Mouse (Mus musculus): ENCODE measurements around the gene Anxa9.

The Anxa9 gene

DNA sequence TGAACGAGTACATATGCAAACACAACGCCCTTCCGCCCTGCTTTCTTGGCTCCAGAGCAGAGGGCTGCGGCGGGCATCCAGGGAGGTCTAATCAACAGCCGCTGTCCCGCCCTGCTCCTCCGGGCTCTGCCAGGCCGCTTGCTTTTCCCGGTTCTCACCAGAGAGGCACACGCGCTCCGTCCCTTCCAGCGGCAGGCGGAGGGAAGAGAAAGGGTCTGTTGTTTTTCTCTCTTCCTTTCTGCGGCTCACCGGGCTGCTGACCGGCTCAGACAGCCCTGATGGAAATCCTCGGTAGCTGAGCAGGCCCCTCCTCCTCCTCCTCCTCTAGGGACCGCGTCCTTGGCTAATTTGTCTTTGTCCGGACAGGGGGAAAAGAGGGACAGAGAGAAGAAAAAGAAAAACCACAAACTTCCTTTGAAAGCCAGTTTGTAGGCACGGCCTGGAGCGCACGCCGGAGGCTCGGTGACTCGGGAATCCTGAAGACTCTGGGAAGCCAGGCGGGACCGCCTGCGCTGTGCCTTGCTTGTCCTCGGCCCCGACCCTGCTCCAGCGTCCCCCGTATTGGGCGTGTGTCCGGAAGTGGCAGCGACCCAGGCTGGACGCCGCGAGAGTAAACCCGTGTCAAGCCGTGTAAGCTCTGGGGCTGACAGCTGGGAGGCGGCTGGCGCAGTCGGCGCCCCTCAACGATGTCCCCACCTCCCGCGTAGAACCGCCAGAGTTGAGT is 23.9 kb downstream of the Anxa9 start:
- DNase-seq, result peak; percentile 89

DNA sequence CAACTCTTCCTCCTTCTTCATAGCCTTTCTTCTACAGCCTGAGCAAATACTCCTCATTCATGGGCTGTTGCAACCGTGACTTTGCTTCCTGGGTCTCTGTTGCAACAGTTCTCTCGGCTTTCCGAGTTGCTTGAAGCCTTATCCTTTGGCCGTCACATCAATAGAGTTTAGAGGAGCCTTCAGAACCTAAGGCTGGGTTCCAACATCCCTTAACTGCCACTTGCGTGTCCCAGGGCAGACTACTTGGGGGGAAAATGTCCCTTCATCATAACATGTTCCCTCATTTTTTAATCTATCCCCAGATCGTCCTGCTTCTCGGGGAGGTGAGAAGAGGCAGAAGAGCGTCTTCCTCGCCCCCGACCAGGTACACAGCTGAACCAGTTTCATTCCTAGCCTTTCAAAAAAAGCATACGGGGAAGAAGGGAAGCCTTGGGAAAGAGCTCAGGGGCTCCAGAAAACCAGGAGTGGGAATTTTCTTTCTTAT is 24.6 kb downstream of the Anxa9 start:
- peak; percentile 71 for DNase-seq

DNA sequence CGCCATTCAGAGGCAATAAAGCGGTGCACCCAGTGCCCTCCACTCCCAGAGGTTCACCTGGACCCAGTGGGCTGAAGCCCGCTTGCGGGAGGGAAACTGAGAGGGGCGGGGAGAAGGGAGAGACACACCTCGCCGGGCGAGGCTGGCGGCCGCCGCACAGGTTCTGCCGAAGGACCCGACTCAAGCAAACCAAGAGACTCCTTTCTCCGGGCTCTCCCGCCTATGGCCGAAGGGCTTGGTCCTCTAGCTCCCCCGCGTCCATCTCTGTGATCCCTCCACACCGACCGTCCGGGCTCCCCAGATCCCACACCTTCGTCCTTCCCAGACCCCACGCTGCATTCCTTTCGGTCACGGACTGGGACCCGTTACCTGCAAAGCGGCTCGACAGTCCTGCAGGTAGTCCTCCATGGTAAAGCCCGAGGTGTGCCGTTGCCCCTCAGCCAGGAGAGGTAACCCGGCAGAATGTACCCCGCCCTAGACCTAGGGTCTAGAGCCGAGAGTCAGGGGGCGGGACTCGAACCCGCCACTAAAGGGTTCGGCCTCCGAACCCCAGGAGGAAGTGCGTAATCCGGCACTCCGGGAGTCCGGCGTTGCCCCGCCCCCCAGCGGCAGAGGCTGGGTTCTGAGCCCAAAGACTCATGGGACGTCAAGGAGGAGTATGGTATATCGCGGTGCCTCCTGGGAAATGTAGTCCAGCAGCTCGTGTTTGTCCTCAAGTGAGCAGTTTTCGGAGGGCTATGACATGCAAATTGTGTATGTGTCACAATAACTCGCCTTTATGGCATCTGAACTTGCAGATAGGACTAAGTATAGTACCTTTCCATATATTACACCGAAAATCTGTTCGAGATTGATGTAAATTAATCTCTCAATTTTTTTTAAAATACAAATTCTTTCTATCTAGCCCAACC is 25.5 kb downstream of the Anxa9 start, which contains the start of the genes Mindy1 and Prune1:
Mindy1 (plus strand) TSS at position 130 of the 911 bp plus-strand sequence.
Prune1 (minus strand) TSS at position 861 of the 911 bp plus-strand sequence.
- DNase-seq, result peak; percentile 99

DNA sequence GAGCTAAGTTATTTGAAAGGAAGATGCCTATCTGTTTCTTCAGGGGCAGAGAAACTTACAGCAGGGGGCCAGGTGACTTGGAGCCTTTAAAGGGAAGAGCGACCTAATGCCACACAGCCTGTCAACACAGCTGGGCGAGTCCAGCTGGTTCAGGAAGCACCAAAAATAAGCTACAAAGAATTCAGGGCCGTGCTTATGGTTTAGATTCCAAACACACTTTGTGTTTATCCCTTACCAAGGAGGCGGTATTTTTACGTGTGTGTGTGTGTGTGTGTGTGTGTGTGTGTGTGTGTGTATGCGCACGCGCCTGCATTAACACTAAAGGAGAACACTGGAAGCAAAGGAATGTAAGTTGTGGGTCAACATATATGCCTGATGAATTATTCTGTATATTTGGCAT is 26.2 kb downstream of the Anxa9 start:
- peak; percentile 68 for DNase-seq

DNA sequence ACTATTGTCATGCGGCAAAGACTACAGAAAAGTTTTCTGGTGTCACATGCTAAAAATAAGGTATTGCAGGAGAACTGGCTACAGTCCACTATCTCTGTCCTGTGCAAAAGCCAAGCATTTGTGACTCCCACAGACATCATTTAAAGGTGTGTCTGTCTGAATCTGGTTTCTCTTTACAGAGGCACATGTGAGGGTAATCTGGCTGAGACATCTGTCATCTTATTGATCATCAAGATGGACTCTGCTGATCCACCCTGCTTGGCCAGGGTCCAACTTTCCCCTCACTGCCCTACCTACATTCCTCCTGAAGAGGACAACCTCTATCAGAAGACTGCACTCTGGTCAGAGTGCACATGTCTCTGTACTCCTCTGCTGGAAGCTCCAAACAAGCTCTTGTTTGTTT is 29.8 kb downstream of the Anxa9 start:
- peak; percentile 59 for DNase-seq

DNA sequence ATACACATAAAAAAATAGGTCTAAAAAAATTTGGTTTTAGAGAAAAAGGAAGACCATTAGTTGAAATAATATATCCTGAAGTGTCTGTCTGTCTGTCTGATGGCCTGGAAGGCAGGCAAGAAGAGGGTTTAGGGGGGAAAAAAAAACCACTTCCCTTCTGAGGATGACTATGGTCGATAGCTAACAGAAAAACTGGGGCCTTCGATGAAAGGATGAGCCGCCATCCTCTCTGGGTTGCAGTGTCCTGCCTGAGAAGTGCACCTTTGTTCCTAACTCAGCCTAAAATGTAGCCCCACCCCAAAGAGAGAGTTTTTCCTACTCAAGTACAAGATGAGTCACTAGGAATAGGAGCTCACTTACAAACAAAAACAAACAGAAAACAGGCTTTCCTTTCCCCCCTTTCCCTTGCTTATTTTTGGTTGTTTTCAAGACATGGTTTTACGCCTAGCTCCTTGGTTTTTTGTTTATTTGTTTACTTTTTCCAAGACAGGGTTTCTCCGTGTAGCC is 30.5 kb downstream of the Anxa9 start:
- DNase-seq, result no peak

DNA sequence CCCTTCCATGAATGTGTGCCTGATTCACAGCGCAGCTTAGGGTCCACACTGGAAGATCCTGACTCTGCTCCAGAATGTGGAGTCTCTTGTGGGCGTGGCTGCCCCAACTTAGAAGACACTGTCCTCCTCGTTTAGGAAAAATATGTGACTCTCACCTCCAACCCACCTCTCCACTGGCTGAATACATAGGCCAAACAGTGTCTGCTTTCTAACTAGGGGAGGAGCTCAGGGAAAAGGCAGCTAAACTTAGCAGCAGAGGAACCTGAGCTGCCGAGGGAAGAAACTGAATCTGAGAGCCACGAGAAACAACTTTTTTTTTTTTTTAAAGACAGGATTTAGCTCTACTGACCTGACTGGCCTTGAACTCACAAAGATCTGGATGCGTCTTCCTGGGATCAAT is 31.8 kb downstream of the Anxa9 start:
- DNase-seq, result peak; percentile 57

DNA sequence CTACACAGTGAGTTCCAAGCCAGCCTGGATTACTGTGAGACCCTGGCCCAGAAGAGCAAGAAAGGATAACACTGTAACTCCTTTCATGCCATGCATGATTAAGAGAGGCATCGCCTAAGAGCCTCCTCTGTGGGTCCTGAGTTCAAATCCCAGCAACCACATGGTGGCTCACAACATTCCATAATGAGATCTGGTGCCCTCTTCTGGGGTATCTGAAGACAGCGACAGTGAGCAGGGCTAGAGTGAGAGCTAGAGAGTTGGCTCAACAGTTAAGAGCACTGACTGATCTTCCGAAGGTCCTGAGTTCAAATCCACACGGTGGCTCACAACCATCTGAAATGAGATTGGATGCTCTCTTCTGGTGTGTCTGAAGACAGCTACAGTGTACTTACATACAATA is 32.5 kb downstream of the Anxa9 start:
- DNase-seq, result peak; percentile 63

DNA sequence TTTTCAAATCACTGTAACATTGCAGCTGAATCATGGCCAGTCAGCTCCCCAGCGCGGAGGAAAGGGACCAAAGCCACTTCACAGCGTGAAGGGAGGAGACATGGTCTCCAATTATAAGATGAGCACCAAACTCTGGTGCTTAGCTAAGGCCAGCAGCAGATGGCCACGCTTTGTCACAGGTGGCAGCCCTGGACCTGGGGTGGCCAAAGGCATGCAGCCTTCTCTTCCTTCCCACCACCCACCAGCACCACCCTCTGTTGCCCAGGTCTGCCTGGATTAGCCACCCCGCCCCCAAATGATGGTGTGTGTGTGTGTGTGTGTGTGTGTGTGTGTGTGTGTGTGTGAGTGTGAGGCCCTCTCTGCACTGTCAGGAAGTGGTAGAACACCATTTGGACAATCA is 33.5 kb downstream of the Anxa9 start:
- peak; percentile 98 for DNase-seq

DNA sequence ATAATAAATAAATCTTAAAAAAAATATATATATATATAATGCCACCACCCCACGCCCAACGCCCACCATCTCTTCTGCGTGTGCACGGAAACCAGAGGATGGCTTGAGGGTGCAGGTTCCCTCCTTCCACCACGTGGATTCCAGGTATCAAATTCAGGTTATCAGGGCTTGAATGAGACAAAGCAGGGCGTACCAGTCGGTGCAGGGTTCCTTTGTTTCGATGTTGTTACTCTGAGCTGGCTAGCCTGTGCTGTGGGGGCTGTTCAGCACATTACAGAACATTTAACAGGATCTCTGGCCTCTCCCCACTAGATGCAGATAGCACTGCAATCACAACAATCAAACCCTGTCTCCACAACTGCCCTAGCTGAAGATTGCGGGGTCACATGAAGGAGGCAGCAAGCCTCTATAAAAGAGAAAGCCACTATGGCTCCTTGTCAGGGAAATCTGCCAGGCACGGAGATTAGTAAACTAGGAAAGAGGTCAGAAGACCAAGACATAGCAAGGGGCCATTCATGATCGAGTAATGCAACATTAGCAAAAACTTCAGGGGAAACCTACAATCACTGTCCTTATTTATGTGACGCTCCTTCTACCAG is 36.1 kb downstream of the Anxa9 start:
- no peak for DNase-seq

DNA sequence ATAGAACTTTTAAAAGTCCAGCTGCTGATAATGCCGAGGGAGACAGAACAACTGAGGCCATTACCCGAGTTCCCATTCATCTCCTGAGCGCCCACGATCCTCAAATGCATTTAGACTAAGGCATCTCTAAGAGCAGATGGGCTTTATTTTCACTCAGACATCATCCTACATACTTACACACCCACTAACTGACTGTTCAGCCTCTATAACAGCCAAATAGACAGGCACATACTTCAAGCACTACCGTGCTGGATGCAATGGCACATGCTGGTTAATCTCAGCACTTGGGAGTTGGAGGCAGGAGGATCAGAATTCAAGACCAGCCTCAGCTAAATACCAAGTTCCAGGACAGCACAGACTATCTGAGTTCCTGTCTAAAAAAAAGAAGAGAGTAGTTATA is 37.2 kb downstream of the Anxa9 start:
- no peak for DNase-seq

DNA sequence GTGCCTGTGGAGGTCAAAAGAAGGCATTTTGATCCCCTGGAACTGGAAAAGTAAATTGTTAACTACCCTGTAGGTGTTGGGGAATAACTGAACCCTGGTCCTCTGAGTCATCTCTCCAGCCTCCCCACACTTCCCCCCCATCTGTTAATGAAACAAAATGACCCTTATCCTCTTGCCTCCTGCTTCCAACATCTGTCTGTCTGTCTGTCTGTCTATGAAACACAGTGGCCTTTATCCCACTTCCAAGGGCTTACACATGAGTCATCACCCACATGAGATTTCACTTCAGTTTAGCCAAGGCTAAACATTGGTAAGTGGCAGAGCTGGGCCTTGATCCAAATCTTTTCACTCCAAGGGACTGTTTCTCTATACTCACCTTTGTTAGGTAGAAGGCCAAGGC is 39.1 kb downstream of the Anxa9 start:
- no peak for DNase-seq

DNA sequence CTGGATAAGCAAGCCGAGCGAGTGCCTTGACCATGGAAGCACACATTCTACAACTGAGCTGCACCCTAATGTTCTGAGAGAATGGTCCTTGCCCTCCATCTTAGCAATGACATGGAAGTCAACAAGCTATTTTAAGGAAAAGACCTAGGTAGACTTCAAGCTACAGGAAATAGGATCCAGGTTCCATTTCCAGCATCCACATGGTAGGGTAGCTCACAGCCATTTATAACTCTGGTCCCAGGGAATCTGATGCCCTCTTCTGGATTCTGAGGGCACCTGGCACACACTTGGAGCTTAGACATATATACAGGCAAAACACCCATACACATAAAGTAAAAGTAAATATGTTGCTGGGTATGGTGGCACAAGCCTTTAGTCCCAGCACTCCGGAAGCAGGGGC is 40.9 kb downstream of the Anxa9 start:
- DNase-seq, result no peak

DNA sequence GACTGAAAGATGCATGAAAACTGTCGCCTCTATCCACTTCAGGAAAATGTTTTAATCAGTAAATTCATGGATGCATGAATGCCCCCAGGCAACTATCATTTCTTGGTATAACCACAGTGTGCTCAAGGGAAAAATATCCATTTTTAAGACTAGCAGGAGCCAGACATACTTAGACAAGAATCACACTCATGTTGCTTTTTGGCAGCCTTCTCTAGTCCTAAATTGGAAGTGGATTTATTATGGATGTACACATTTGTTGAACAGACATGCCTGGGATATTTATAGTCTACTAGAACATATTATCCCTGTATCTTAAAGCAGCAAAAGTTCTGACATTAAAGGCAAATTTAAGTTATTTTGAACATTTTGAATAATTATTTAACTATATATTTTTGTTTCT is 42.3 kb downstream of the Anxa9 start:
- DNase-seq, result no peak

DNA sequence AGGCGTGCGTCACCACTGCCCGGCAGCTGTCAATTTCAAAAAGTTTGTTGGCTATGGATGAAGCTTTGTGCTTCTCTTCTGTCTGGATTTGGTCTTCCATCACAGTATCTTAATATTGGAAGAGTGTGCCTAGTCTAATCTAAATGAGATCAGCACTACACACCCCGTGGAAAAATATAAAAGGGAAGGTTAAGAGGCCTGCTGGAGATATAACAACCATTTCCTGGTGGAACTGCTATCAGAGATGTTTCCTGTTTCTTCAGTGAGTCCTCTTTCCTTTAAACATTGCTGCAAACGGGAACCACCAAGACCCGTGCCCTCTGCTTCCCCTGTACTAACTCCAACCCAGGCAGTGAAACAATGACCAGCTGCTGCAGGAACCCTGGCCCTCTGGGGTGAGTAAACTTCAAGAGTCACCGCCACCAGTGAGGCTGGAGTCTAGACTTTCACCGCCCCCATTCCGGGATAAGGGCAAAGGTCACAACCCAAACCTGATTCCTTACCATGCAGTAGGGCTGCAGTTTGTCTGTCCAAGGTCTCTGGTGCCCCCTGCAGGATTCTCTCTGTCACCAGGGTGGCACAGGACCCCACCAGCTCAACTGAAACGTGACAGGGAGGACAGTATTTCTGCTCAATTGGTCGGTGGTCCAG is 43.8 kb downstream of the Anxa9 start:
- no peak for DNase-seq

DNA sequence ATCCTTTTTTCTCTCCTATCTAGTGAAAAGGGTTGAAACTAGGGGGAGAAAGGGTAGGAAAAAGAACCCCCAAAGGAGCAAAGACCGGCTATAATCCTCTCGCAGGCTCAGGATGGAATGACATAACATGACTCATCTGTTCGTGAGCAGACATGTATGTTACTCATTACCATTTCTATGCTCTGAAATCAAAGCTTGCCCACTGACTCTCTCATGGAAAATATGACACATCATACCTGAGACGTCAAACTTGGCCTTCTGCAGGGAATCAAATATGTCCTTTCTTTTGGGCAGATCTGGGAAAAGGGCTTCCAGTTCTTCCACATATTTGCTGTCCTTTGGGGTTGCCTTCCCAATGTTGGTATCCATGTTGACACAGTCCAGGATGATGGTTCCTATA is 45.0 kb downstream of the Anxa9 start:
- no peak for DNase-seq

DNA sequence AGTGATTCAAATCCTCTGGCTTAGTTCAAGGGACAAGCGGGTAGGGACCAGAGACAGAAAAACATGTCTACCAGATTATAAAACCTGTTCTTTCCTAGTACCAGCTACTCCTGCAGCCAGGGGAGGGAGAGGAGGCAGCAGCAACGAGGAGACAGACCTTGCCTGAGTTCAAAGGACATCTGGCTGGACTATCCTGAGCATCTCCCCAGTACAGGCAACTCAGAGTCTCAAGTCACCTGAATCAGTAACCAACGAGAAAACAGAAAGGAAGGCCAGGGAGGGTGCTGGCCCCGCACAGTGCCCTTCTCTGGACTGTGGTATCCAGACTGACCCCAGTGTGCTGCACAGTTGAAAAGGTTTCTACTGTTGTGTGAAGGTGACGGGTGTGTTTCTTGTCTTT is 50.0 kb downstream of the Anxa9 start:
- DNase-seq, result no peak

DNA sequence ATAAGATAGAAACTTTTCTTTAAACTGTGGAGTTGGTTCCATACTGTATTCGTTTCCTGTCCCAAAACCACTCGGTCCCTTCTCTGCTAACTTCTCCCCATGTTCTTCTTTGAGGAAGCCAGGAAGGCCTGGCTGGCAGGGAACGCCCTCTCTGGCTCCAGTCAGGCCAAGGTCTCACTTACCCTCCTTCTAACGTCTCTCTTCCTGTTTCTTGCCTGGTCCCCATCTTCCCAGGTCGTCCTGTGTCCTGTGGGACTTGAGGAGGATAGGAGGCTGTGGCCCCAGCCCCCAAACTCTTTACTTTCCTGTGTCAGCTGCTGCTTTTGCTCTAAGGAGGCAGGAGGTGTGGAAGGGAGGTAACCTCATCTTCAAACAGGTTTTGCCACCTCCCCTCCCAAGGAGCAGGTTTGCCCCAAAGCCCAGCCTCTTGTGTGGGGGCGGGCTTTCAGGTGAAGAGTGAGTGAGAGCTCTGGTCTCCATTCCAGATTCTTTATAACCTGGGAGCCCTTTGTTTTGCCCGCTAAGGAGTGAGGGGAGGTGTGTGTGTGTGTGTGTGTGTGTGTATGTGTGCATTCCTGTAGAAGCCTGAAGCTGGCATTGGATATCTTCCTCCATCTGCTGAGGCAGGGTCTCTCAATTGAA is 56.1 kb downstream of the Anxa9 start, which contains the start of gene Bnipl:
Bnipl (minus strand) TSS at position 411 of the 642 bp plus-strand sequence.
- DNase-seq, result peak; percentile 60

DNA sequence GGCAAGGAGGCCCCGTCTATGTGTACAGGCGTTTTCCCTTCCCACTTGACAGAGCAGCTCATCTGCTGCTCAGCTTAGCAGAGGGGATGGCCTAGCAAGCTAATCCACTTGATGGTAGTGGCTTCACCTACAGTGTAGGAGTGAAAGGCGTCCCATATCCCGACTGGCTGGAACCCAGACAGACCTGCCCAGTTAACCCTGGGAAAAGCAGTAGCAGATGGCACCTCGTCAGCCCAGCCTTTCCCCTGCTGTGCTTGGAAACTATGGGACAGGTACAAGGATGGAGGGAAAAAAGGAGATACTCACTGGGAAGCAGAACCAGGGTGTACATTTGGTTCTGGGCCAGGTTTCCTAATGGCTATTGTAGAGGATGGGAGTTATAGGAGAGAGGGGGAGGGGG is 56.6 kb downstream of the Anxa9 start:
- DNase-seq, result peak; percentile 93

DNA sequence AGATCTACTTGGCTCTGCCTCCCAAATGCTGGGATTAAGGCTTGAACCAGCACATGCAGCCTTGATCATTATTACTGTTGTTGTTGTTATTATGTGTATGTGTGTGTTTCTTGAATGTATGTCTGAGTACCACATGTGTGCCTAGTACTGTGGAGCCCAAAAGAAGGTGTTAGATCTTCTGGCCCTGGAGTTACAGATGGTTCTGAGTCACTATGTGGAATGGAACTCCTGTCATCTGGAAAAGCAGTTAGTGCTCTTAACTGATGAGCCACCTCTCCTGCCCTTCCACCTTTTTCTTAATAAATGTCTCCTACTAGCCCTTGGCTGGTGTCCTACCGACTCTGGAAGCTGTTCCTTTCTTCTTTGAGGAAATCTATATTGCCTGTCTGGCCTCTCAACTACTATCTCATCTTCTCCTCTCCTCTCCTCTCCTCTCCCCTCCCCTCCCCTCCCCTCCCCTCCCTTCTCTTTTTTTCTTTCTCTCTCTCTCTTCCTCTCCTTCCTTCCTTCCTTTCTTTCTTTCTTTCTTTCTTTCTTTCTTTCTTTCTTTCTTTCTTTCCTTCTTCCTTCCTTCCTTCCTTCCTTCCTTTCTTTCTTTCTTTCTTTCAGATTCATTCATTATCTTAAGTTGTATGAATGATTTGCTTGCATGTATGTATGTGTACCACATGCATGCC is 59.2 kb downstream of the Anxa9 start:
- no peak for DNase-seq

DNA sequence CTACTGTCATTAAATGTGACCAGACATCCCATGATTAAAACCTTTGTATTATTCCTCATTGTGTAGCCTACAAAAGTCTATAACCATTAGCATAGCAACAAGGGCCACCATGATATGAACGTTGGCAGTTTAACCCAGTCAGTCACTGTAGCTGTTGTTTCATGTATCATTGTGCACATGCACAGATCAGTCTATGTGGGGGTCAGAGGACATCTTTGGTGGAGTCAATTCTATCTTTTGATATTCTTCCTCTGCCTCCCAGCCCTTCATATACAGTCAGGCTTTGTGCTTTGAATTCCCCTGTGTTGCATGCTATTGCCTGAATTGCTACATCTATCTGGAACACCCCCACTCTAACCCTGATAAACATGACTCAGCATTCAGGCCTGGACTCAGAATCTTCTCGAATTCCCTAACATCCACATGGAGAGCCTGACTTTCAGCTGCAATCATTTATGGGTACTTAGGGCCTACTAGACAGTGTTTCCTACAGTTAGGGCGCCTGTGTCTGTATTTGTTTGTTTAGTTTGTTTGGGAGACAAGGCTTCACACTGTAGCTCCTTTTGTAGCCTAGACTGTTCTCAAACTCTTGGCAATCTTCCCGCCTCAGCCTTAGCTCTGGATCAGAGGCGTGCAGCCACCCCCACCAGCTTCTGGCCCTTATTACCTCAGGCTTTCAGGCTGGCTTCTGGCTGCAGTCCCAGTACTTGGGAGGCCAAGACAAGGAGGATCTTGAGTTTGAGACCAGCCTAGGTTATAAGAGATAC is 60.3 kb downstream of the Anxa9 start:
- DNase-seq, result peak; percentile 72

Measured in cerebellum, adult 9-11 months (tissue).